Mouse (Mus musculus): ENCODE measurements around the gene Elmo3. TPM values are rescaled to one million over a fixed set of nuclear protein-coding genes. Genes with fewer than 3 reads are reported as not detected.
A peak's percentile ranks its signal among the peaks of the same experiment; 100 is the strongest.

Gene Elmo3
- polyA plus RNA-seq, 1 experiment from 2014 or later, result 1.1 TPM

MicroRNAs encoded within 50 kb of the gene (microRNA counts, 519-probe panel; counts per million panel counts)
- microRNA mmu-miR-328, result 1,942 counts per million, percentile 44 among the panel's probes with 10 or more counts

Small RNA genes lying within 50 kb of the gene (microRNA-seq; reads per million reads assigned to microRNA genes)
- gene Gm27320 (not detected), gene Mir328 (482 reads per million, percentile 72 among the genes with 10 or more reads in this experiment)

Other genes starting within 250 kb of the Elmo3 start
- not detected in 2 replicates for gene Ces3b, start 221.8 kb upstream of the Elmo3 start, polyA plus RNA-seq (2015; fragmentation: Nextera tagmentation; extraction: Ambion mirVana)
- gene Ces4a, start 173.8 kb upstream of the Elmo3 start, polyA plus RNA-seq (2015; fragmentation: Nextera tagmentation; extraction: Ambion mirVana), result not detected in 2 replicates
- gene Cbfb, start 134.9 kb upstream of the Elmo3 start, polyA plus RNA-seq (2015; fragmentation: Nextera tagmentation; extraction: Ambion mirVana), result 19.7 and 22.9 TPM in 2 replicates
- gene D230025D16Rik, start 80.5 kb upstream of the Elmo3 start, polyA plus RNA-seq (2015; fragmentation: Nextera tagmentation; extraction: Ambion mirVana), result 34.6 and 37.5 TPM in 2 replicates
- 5.8 and 8.9 TPM in 2 replicates for gene B3gnt9, start 50.4 kb upstream of the Elmo3 start, polyA plus RNA-seq (2015; fragmentation: Nextera tagmentation; extraction: Ambion mirVana)
- 12.8 and 14.0 TPM in 2 replicates for gene Tradd, start 41.0 kb upstream of the Elmo3 start, polyA plus RNA-seq (2015; fragmentation: Nextera tagmentation; extraction: Ambion mirVana)
- gene Fbxl8, start 41.0 kb upstream of the Elmo3 start, polyA plus RNA-seq (2015; fragmentation: Nextera tagmentation; extraction: Ambion mirVana), result 0.82 and 1.1 TPM in 2 replicates
- gene Hsf4, start 35.8 kb upstream of the Elmo3 start, polyA plus RNA-seq (2015; fragmentation: Nextera tagmentation; extraction: Ambion mirVana), result 0.35 and 0.40 TPM in 2 replicates
- 4.5 and 4.7 TPM in 2 replicates for gene Nol3, start 29.5 kb upstream of the Elmo3 start, polyA plus RNA-seq (2015; fragmentation: Nextera tagmentation; extraction: Ambion mirVana)
- 168 and 175 TPM in 2 replicates for gene 4931428F04Rik, start 15.7 kb upstream of the Elmo3 start, polyA plus RNA-seq (2015; fragmentation: Nextera tagmentation; extraction: Ambion mirVana)
- gene Exoc3l, start 9.5 kb upstream of the Elmo3 start, polyA plus RNA-seq (2015; fragmentation: Nextera tagmentation; extraction: Ambion mirVana), result 10.5 and 12.0 TPM in 2 replicates
- 40.1 and 41.6 TPM in 2 replicates for gene E2f4, start 7.9 kb upstream of the Elmo3 start, polyA plus RNA-seq (2015; fragmentation: Nextera tagmentation; extraction: Ambion mirVana)
- 0.83 and 0.88 TPM in 2 replicates for gene Lrrc29, start 20.7 kb downstream of the Elmo3 start, polyA plus RNA-seq (2015; fragmentation: Nextera tagmentation; extraction: Ambion mirVana)
- gene Tmem208, start 20.8 kb downstream of the Elmo3 start, polyA plus RNA-seq (2015; fragmentation: Nextera tagmentation; extraction: Ambion mirVana), result 118 and 143 TPM in 2 replicates
- gene Fhod1, start 42.4 kb downstream of the Elmo3 start, polyA plus RNA-seq (2015; fragmentation: Nextera tagmentation; extraction: Ambion mirVana), result 0.49 and 1.0 TPM in 2 replicates
- gene Slc9a5, start 43.2 kb downstream of the Elmo3 start, polyA plus RNA-seq (2015; fragmentation: Nextera tagmentation; extraction: Ambion mirVana), result 13.3 and 15.1 TPM in 2 replicates
- 2.4 and 2.7 TPM in 2 replicates for gene Plekhg4, start 67.7 kb downstream of the Elmo3 start, polyA plus RNA-seq (2015; fragmentation: Nextera tagmentation; extraction: Ambion mirVana)
- not detected in 2 replicates for gene Kctd19, start 107.9 kb downstream of the Elmo3 start, polyA plus RNA-seq (2015; fragmentation: Nextera tagmentation; extraction: Ambion mirVana)
- 0.85 and 0.89 TPM in 2 replicates for gene Lrrc36, start 108.0 kb downstream of the Elmo3 start, polyA plus RNA-seq (2015; fragmentation: Nextera tagmentation; extraction: Ambion mirVana)
- 153 and 159 TPM in 2 replicates for gene Tppp3, start 165.9 kb downstream of the Elmo3 start, polyA plus RNA-seq (2015; fragmentation: Nextera tagmentation; extraction: Ambion mirVana)
- gene Zdhhc1, start 191.3 kb downstream of the Elmo3 start, polyA plus RNA-seq (2015; fragmentation: Nextera tagmentation; extraction: Ambion mirVana), result 33.6 and 38.4 TPM in 2 replicates
- 2.7 and 3.6 TPM in 2 replicates for gene Hsd11b2, start 213.2 kb downstream of the Elmo3 start, polyA plus RNA-seq (2015; fragmentation: Nextera tagmentation; extraction: Ambion mirVana)

Measured in midbrain, embryonic 16.5 days (tissue).